Mouse (Mus musculus) liver, embryonic 14.5 days (tissue): ENCODE results near the gene Tuba8.

Experiments
- CTCF ChIP-seq: IDR thresholded peaks from 2 replicates; pipeline ENCODE4 v1.5.1; 2016; ENCODE audit warnings: antibody characterized with exemption, low read depth, control low read depth
- EP300 ChIP-seq: IDR thresholded peaks from 2 replicates; pipeline ENCODE4 v1.6.1; 2016; ENCODE audit warnings: antibody characterized with exemption, low read depth

- TF ChIP-seq CTCF (no peak), EP300 (no peak)
Observed at GRCm38 (mm10) chr6:121232652-121233051, 22.2 kb downstream of the Tuba8 start.
